Mouse (Mus musculus): Measurements from ENCODE around the gene Mettl21c.
"Not testable (repeated sequence)": the region's sequence is repeated elsewhere in the genome, so short reads cannot be mapped to it uniquely, and the experiment has no call there.

Gene Mettl21c

GRCm38 (mm10) chr1:44019934-44020333, at the start of gene Mettl21c:
Gene Mettl21c, minus strand, starts transcription at chr1:44020034.
- DNase-seq (ENCODE audit: low spot score), result no peak

- peak; percentile 11 for DNase-seq (ENCODE audit: low spot score)
Observed at GRCm38 (mm10) chr1:44064625-44065024, 44.8 kb upstream of the Mettl21c start.

- no peak for DNase-seq (ENCODE audit: low spot score)
Observed at GRCm38 (mm10) chr1:44063439-44063838, 43.6 kb upstream of the Mettl21c start.

- DNase-seq (ENCODE audit: low spot score), result no peak
Observed at GRCm38 (mm10) chr1:44061836-44062235, 42.0 kb upstream of the Mettl21c start, which contains the start of gene Gm8251. Gene Gm8251, minus strand, starts transcription at chr1:44061936.

GRCm38 (mm10) chr1:44057805-44058204, 38.0 kb upstream of the Mettl21c start:
- no peak for DNase-seq (ENCODE audit: low spot score)

- DNase-seq (ENCODE audit: low spot score), result no peak
Observed at GRCm38 (mm10) chr1:44046556-44046955, 26.7 kb upstream of the Mettl21c start.

GRCm38 (mm10) chr1:44045689-44046088, 25.9 kb upstream of the Mettl21c start:
- not testable (repeated sequence) for DNase-seq (ENCODE audit: low spot score)

GRCm38 (mm10) chr1:44042555-44042915, 22.7 kb upstream of the Mettl21c start:
- no peak for DNase-seq (ENCODE audit: low spot score)

- peak; percentile 28 for DNase-seq (ENCODE audit: low spot score)
Observed at GRCm38 (mm10) chr1:44041797-44042554, 22.1 kb upstream of the Mettl21c start.

GRCm38 (mm10) chr1:44032948-44033347, 13.1 kb upstream of the Mettl21c start:
- DNase-seq (ENCODE audit: low spot score), result no peak

GRCm38 (mm10) chr1:44032213-44032612, 12.4 kb upstream of the Mettl21c start:
- no peak for DNase-seq (ENCODE audit: low spot score)

- no peak for DNase-seq (ENCODE audit: low spot score)
Observed at GRCm38 (mm10) chr1:44027651-44028050, 7.8 kb upstream of the Mettl21c start.

- DNase-seq (ENCODE audit: low spot score), result no peak
Observed at GRCm38 (mm10) chr1:44022656-44023055, 2.8 kb upstream of the Mettl21c start.

GRCm38 (mm10) chr1:44015556-44015955, 4.3 kb downstream of the Mettl21c start:
- DNase-seq (ENCODE audit: low spot score), result no peak

GRCm38 (mm10) chr1:44004513-44004912, 15.3 kb downstream of the Mettl21c start:
- no peak for DNase-seq (ENCODE audit: low spot score)

GRCm38 (mm10) chr1:43996914-43997589, 22.8 kb downstream of the Mettl21c start:
- no peak for DNase-seq (ENCODE audit: low spot score)

GRCm38 (mm10) chr1:43971089-43971488, 48.7 kb downstream of the Mettl21c start:
- DNase-seq (ENCODE audit: low spot score), result no peak

- no peak for DNase-seq (ENCODE audit: low spot score)
Observed at GRCm38 (mm10) chr1:43969361-43969760, 50.5 kb downstream of the Mettl21c start.

GRCm38 (mm10) chr1:43966756-43967155, 53.1 kb downstream of the Mettl21c start:
- no peak for DNase-seq (ENCODE audit: low spot score)

- DNase-seq (ENCODE audit: low spot score), result no peak
Observed at GRCm38 (mm10) chr1:43964381-43964780, 55.5 kb downstream of the Mettl21c start.
